Mouse (Mus musculus) cerebellum, adult 2 months (tissue): ENCODE data around the gene Rpl9-ps1.

Experiments used
- CTCF ChIP-seq: fragments of 200-500 bp; IDR thresholded peaks from 2 replicates; pipeline ENCODE4 v1.5.1; 2011; ENCODE audit warnings: low read depth, mild to moderate bottlenecking, control low read depth, low read length, moderate library complexity, borderline replicate concordance; ENCODE audit not compliant: insufficient read depth
- POLR2A ChIP-seq: fragments of 200-500 bp; IDR thresholded peaks from 2 replicates; pipeline ENCODE4 v1.6.1; 2011; ENCODE audit warnings: low read length, control low read depth, borderline replicate concordance; ENCODE audit not compliant: insufficient read depth

GRCm38 (mm10) chr11:83663532-83663931, 18.1 kb upstream of the Rpl9-ps1 start:
- TF ChIP-seq CTCF (no peak), POLR2A (no peak)
